Mouse (Mus musculus) CH12.LX (cell line): ENCODE data around the gene Usp5.
A peak's percentile ranks its signal among the peaks of the same experiment; 100 is the strongest.

ENCODE experiments used
- CTCF ChIP-seq, 2 experiments: IDR thresholded peaks in 1 of 2; conservative IDR thresholded peaks in 1 of 2; 2 replicates each; pipeline ENCODE4 v1.5.1; 2011 to 2012; ENCODE audit warnings: low read depth in 2 of 2, low read length in 2 of 2, improper control_type of control experiment in 1 of 2, inconsistent platforms in 1 of 2, mild to moderate bottlenecking in 1 of 2, moderate library complexity in 1 of 2
- E2F4 ChIP-seq: IDR thresholded peaks from 2 replicates; pipeline ENCODE4 v1.6.1; 2011; ENCODE audit warnings: low read depth, low read length, improper control_type of control experiment; ENCODE audit not compliant: insufficient replicate concordance
- EP300 ChIP-seq: IDR thresholded peaks from 2 replicates; pipeline ENCODE4 v1.6.1; 2011; ENCODE audit warnings: low read length, improper control_type of control experiment
- ETS1 ChIP-seq: conservative IDR thresholded peaks from 2 replicates; pipeline ENCODE4 v1.6.1; 2012; ENCODE audit warnings: low read depth, mild to moderate bottlenecking, inconsistent platforms, low read length, improper control_type of control experiment, moderate library complexity
- JUN ChIP-seq: IDR thresholded peaks from 2 replicates; pipeline ENCODE4 v1.6.1; 2011; ENCODE audit warnings: low read depth, mild to moderate bottlenecking, low read length, improper control_type of control experiment, moderate library complexity; ENCODE audit not compliant: insufficient read depth
- MAFK ChIP-seq: IDR thresholded peaks from 2 replicates; pipeline ENCODE4 v1.6.1; 2011; ENCODE audit warnings: low read length, improper control_type of control experiment; ENCODE audit not compliant: insufficient replicate concordance
- MXI1 ChIP-seq: IDR thresholded peaks from 2 replicates; pipeline ENCODE4 v1.6.1; 2011; ENCODE audit warnings: mild to moderate bottlenecking, low read depth, low read length, improper control_type of control experiment
- POLR2A ChIP-seq: IDR thresholded peaks from 2 replicates; pipeline ENCODE4 v1.6.1; 2011; ENCODE audit warnings: low read depth, mild to moderate bottlenecking, improper control_type of control experiment, low read length
- RAD21 ChIP-seq: IDR thresholded peaks from 2 replicates; pipeline ENCODE4 v1.6.1; 2011; ENCODE audit warnings: low read depth, mild to moderate bottlenecking, low read length, improper control_type of control experiment, moderate library complexity
- RCOR1 ChIP-seq: conservative IDR thresholded peaks from 2 replicates; pipeline ENCODE4 v1.6.1; 2012; ENCODE audit warnings: low read depth, mild to moderate bottlenecking, inconsistent platforms, low read length, improper control_type of control experiment
- SIN3A ChIP-seq: IDR thresholded peaks from 2 replicates; pipeline ENCODE4 v1.6.1; 2012; ENCODE audit warnings: low read length, improper control_type of control experiment, inconsistent platforms
- TCF12 ChIP-seq: IDR thresholded peaks from 2 replicates; pipeline ENCODE4 v1.6.1; 2014; ENCODE audit warnings: low read depth, mild to moderate bottlenecking, inconsistent platforms, low read length, improper control_type of control experiment
- ZC3H11A ChIP-seq: IDR thresholded peaks from 2 replicates; pipeline ENCODE4 v1.6.1; 2012; ENCODE audit warnings: low read depth, mild to moderate bottlenecking, inconsistent platforms, low read length, improper control_type of control experiment

- TF ChIP-seq MXI1 (no peak), E2F4 (no peak), CTCF (conservative IDR thresholded peaks at IDR 0.05 in 1 of 2, IDR thresholded peaks at IDR 0.05 in 1 of 2; ENCODE audit: low read depth in 2 of 2, low read length in 2 of 2) (no peak), POLR2A (peak; percentile 33; the same call in 1 of the 2 replicates), RAD21 (no peak), SIN3A (no peak), EP300 (no peak), MAFK (no peak), ETS1 (no peak), ZC3H11A (no peak), TCF12 (no peak), RCOR1 (no peak), JUN (no peak)
These were observed 19.3 kb downstream of the Usp5 start for GRCm38 (mm10) chr6:124809775-124810538.
